Comparison of ENCODE assay signal across 10 mouse cellular contexts in the genomic region with DNA sequence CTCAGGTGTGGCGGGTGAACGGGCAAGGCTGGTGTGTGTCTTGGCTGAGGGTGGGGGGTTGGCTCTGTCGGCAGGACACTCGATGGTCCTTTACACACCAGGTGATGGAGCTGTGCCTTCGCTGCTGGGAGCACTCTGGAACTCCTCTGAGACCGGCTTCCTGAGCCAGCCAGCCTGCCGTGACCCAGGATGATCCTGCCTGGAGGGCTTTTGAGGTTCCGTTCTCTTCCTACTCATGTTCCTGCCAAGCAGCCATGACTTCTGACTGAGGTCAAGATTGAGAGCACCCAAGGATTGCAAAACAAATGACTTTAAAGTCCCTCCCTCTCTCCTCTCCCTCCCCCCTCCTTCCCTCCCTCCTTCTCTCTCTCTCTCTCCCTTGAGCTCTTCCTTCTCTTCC. TPM values are rescaled to one million over a fixed set of nuclear protein-coding genes. Genes with fewer than 3 reads are reported as not detected.
DNase-seq lines count a peak whose midpoint lies in the region; ATAC-seq and TF ChIP-seq lines count a peak whose summit lies in the region.
"Had no signal": no experiment of that assay in that cellular context is flagged by ENCODE, and none has a peak within 500 bp of the region (broad histone marks: within the 10 kb centered on the region; RNA-seq: fewer than 3 reads in every experiment).

No protein-coding gene starts in this region.

- no peak overlapping the region for H3K27ac ChIP-seq in intestine, embryonic 14.5 days (ENCODE audit: low read depth)
- H3K27ac ChIP-seq in intestine, postnatal 0 days (ENCODE audit: low read depth, low read length): no peak overlapping the region
- H3K27ac ChIP-seq: neural tube, embryonic 12.5 days had no signal

- ATAC-seq in intestine, embryonic 14.5 days (replicated peaks; ENCODE audit: low FRiP score, low TSS enrichment, low read depth): no peak
- no peak for ATAC-seq in intestine, postnatal 0 days

- H3K9ac ChIP-seq in intestine, embryonic 14.5 days (ENCODE audit: low read length): no peak overlapping the region
- no peak overlapping the region for H3K9ac ChIP-seq in intestine, postnatal 0 days (ENCODE audit: low read depth, low read length)
- H3K9ac ChIP-seq: neural tube, embryonic 12.5 days had no signal

- intact Hi-C loops in heart, postnatal 36 days (cut with DNase I): no loop called here

- no peak overlapping the region for H3K4me3 ChIP-seq in intestine, embryonic 14.5 days (ENCODE audit: low read depth, low read length)
- no peak overlapping the region for H3K4me3 ChIP-seq in intestine, postnatal 0 days (ENCODE audit: low read depth, low read length)
- H3K4me3 ChIP-seq: neural tube, embryonic 12.5 days had no signal

- 0 out of 2 replicates have a peak, but pooled peaks cover under 1% of the 10 kb centered on the region for H3K36me3 ChIP-seq in intestine, embryonic 14.5 days (ENCODE audit: control insufficient read depth, insufficient read depth, low read length)
- H3K36me3 ChIP-seq in intestine, postnatal 0 days (ENCODE audit: control insufficient read depth, insufficient read depth): no peaks in the 10 kb centered on the region; the same call in 1 of the 2 replicates
- H3K36me3 ChIP-seq: neural tube, embryonic 12.5 days had no signal

- H3K4me2 ChIP-seq in intestine, embryonic 14.5 days (ENCODE audit: low read length): no peak overlapping the region
- no peak overlapping the region for H3K4me2 ChIP-seq in intestine, postnatal 0 days (replicated peaks; ENCODE audit: low read depth)
- H3K4me2 ChIP-seq: neural tube, embryonic 12.5 days had no signal

- WGBS in intestine, embryonic 14.5 days: 78% methylated on average over 8 of the region's 8 CpGs
- 82% methylated on average over 8 of the region's 8 CpGs for WGBS in intestine, postnatal 0 days

- no peaks in the 10 kb centered on the region for H3K27me3 ChIP-seq in intestine, embryonic 14.5 days (replicated peaks; ENCODE audit: control insufficient read depth, insufficient read depth, low read length)
- no peaks in the 10 kb centered on the region for H3K27me3 ChIP-seq in intestine, postnatal 0 days (replicated peaks; ENCODE audit: control insufficient read depth, insufficient read depth, low read length)
- H3K27me3 ChIP-seq: CH12.LX; neural tube, embryonic 12.5 days had no signal

- no peak for TF ChIP-seq CTCF in intestine, postnatal 0 days (IDR thresholded peaks at IDR 0.05; ENCODE audit: low read depth)

- DNase-seq in intestine, embryonic 14.5 days (ENCODE audit: low spot score): peak; percentile 38
- DNase-seq in adrenal gland, postnatal 25 days: peak; percentile 17
- DNase-seq in heart, postnatal 36 days: peak; percentile 50 to 60
- peak; percentile 68 for DNase-seq in lung, postnatal 14 days
- DNase-seq in frontal cortex, postnatal 14 days (ENCODE audit: low spot score in 2 of 2): no peak
- no peak for DNase-seq in spleen, postnatal 14 days (ENCODE audit: low spot score in 2 of 2)
- no peak for DNase-seq in B cell, adult 2 months

- H3K4me1 ChIP-seq in intestine, embryonic 14.5 days (replicated peaks; ENCODE audit: control insufficient read depth, insufficient read depth, low read length): no peaks in the 10 kb centered on the region
- H3K4me1 ChIP-seq in intestine, postnatal 0 days (replicated peaks; ENCODE audit: control insufficient read depth, insufficient read depth, low read length): 0 out of 2 replicates have a peak, but pooled peaks cover 2% of the 10 kb centered on the region

- no peaks in the 10 kb centered on the region for H3K9me3 ChIP-seq in intestine, embryonic 14.5 days (ENCODE audit: control insufficient read depth, low read length)
- no peaks in the 10 kb centered on the region for H3K9me3 ChIP-seq in intestine, postnatal 0 days (ENCODE audit: control insufficient read depth)
- H3K9me3 ChIP-seq: neural tube, embryonic 12.5 days had no signal

RNA-seq across cellular contexts. Expression of gene Rcl1, which starts 11.5 kb away (rescaled TPM):
- 77.2 and 83.7 TPM in 2 replicates for polyA plus RNA-seq in intestine, embryonic 14.5 days (2014; fragmentation: Nextera tagmentation; extraction: Ambion mirVana)
- polyA plus RNA-seq in intestine, postnatal 0 days (2015; fragmentation: Nextera tagmentation; extraction: Ambion mirVana): 16.0 and 17.4 TPM in 2 replicates
- 32.4 and 32.9 TPM in 2 replicates for total RNA-seq in adrenal gland, postnatal 25 days (2021)
- 1 to 10 TPM; 4.5 to 7.3 TPM for total RNA-seq in heart, postnatal 36 days (2021)

Comparison
In these comparisons a context has a peak if more than half of its experiments do, and no peak if none do; other contexts are left out.
1. DNase-seq: peak in intestine, embryonic 14.5 days (single experiment), adrenal gland, postnatal 25 days (single experiment), heart, postnatal 36 days (2 of 2) and lung, postnatal 14 days (single experiment); none in frontal cortex, postnatal 14 days (0 of 2), spleen, postnatal 14 days (0 of 2) and B cell, adult 2 months (0 of 2).